In the genomic region with DNA sequence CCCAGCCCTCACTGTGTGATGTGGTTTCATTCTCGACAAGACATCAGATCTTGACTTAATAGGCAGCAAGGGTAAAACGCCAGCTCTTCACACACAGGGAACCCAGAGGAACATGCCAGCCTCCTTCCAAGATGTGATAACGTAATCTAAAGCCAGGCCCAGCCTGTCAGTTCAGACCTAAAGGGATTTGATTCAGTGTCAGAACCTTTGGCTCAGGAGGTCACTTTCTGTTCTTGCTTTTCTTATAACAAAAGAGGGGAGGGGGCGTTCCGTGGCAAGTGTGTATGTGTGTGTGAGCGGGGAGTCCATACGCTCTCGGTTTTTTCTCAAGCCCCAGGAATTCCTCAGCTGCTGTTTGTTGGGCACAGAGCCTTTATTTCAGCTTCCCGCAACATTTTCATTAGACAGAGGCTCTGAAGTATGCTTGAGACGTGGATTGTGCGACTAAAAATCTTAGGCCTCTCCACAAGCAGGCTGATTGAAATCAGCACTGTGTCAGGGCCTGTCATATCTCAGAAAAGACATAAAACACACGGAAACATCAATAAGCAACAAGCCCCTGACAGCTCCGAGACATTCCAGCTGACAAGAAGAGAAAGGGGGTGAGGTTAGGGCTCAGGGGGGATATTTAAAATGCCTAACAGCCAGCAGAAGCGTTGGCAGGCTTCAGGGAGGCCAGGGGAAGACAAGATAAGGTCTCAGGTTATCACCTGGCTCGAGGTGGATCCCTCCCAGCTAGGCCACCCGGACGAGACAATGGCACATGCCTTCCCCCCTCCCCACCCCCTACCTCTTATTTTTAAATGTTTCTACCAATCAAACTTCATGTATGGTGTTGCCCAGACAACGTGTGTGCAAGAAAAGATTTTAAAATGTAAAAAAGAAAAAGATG, we compare ENCODE assay signal across 10 mouse cellular contexts.
A peak's percentile ranks its signal among the peaks of the same experiment; 100 is the strongest.
DNase-seq lines count a peak whose midpoint lies in the region; ATAC-seq and TF ChIP-seq lines count a peak whose summit lies in the region.
"Had no signal": no experiment of that assay in that cellular context is flagged by ENCODE, and none has a peak within 500 bp of the region (broad histone marks: within the 10 kb centered on the region; RNA-seq: fewer than 3 reads in every experiment).

No protein-coding gene starts in this region.

- no peak for TF ChIP-seq EP300 in heart, postnatal 0 days (IDR thresholded peaks at IDR 0.05; ENCODE audit: low read depth)

- TF ChIP-seq CTCF in heart, postnatal 0 days (IDR thresholded peaks at IDR 0.05; ENCODE audit: low read depth): no peak

- no peak overlapping the region for H3K27ac ChIP-seq in heart, postnatal 0 days (ENCODE audit: low read depth)
- peak overlapping the region; percentile 84 for H3K27ac ChIP-seq in hindbrain, embryonic 10.5 days

- H3K9me3 ChIP-seq in heart, postnatal 0 days (replicated peaks; ENCODE audit: control insufficient read depth, low read length): no peaks in the 10 kb centered on the region
- no peaks in the 10 kb centered on the region for H3K9me3 ChIP-seq in hindbrain, embryonic 10.5 days

- H3K4me1 ChIP-seq in heart, postnatal 0 days (ENCODE audit: control insufficient read depth, insufficient read depth): no peaks in the 10 kb centered on the region
- peaks cover 43% of the 10 kb centered on the region for H3K4me1 ChIP-seq in hindbrain, embryonic 10.5 days (replicated peaks)

- H3K4me3 ChIP-seq in heart, postnatal 0 days (ENCODE audit: low read depth, low read length): peak overlapping the region; percentile 11; the same call in 1 of the 2 replicates
- H3K4me3 ChIP-seq in hindbrain, embryonic 10.5 days: peak overlapping the region; percentile 25

- H3K9ac ChIP-seq in heart, postnatal 0 days (replicated peaks; ENCODE audit: low read depth, low read length): no peak overlapping the region

- no peak for DNase-seq in heart, postnatal 0 days (ENCODE audit: low spot score)
- DNase-seq in heart, postnatal 4 days: no peak
- DNase-seq in embryo, embryonic 9.5 days (ENCODE audit: extremely low spot score): peak; percentile 58
- peak; percentile 76 for DNase-seq in hindbrain, embryonic 10.5 days (ENCODE audit: low spot score)
- DNase-seq in neural tube, embryonic 10.5 days (ENCODE audit: extremely low spot score, low spot score): peak; percentile 45
- no peak for DNase-seq in layer of hippocampus, postnatal 36 days
- DNase-seq in thymus, postnatal 0 days (ENCODE audit: low spot score): no peak
- no peak for DNase-seq in gastrocnemius, adult 8-10 months (ENCODE audit: low spot score in 2 of 2)
- DNase-seq: adrenal gland, adult 8-10 months; kidney, postnatal 25 days had no signal

- no peaks in the 10 kb centered on the region for H3K27me3 ChIP-seq in heart, postnatal 0 days (ENCODE audit: control insufficient read depth, insufficient read depth, low read length)
- peaks cover 6% of the 10 kb centered on the region; the same call in 1 of the 2 replicates for H3K27me3 ChIP-seq in hindbrain, embryonic 10.5 days (ENCODE audit: insufficient read depth, poor library complexity, severe bottlenecking)

- WGBS in heart, postnatal 0 days: 26% methylated on average over 18 of the region's 18 CpGs
- WGBS in hindbrain, embryonic 10.5 days: 12% methylated on average over 18 of the region's 18 CpGs

- peak overlapping the region; percentile 36 for H3K4me2 ChIP-seq in heart, postnatal 0 days (ENCODE audit: low read depth, low read length)

- no peaks in the 10 kb centered on the region for H3K36me3 ChIP-seq in heart, postnatal 0 days (replicated peaks; ENCODE audit: control insufficient read depth, insufficient read depth, low read length)
- H3K36me3 ChIP-seq in hindbrain, embryonic 10.5 days: no peaks in the 10 kb centered on the region

- ATAC-seq in heart, postnatal 0 days (ENCODE audit: insufficient read depth, low read depth): no peak

Comparison
In these comparisons a context has a peak if more than half of its experiments do, and no peak if none do; other contexts are left out.
1. DNase-seq: peak in embryo, embryonic 9.5 days (single experiment), hindbrain, embryonic 10.5 days (single experiment) and neural tube, embryonic 10.5 days (single experiment); none in heart, postnatal 0 days (single experiment), heart, postnatal 4 days (single experiment), layer of hippocampus, postnatal 36 days (0 of 2), thymus, postnatal 0 days (single experiment) and gastrocnemius, adult 8-10 months (0 of 2).